Mouse (Mus musculus) heart, embryonic 10.5 days (tissue): ENCODE results near the gene Crcp. TPM values are rescaled to one million over a fixed set of nuclear protein-coding genes. Genes with fewer than 3 reads are reported as not detected.

Experiments used
- DNase-seq: peaks from one replicate; pipeline ENCODE4 v3.0.0-alpha.2; 2017; ENCODE audit warnings: low spot score
- H3K27ac ChIP-seq: fragments of 300-500 bp; sonication (generic); 2 replicates; pipeline ENCODE4 v1.5.1; 2016; ENCODE audit warnings: mild to moderate bottlenecking
- H3K27me3 ChIP-seq: fragments of 300-500 bp; sonication (generic); 2 replicates; pipeline ENCODE4 v1.6.1; 2016; ENCODE audit warnings: mild to moderate bottlenecking; ENCODE audit not compliant: poor library complexity, insufficient read depth, severe bottlenecking
- H3K36me3 ChIP-seq: fragments of 300-500 bp; sonication (generic); 2 replicates; pipeline ENCODE4 v1.6.1; 2016; ENCODE audit warnings: mild to moderate bottlenecking, moderate library complexity
- H3K4me1 ChIP-seq: fragments of 300-500 bp; sonication (generic); 2 replicates; pipeline ENCODE4 v1.6.1; 2016; ENCODE audit warnings: mild to moderate bottlenecking
- H3K4me3 ChIP-seq: fragments of 300-500 bp; sonication (generic); 2 replicates; pipeline ENCODE4 v1.5.1; 2016; ENCODE audit warnings: mild to moderate bottlenecking, moderate library complexity
- H3K9me3 ChIP-seq: fragments of 300-500 bp; sonication (generic); 2 replicates; pipeline ENCODE4 v1.6.1; 2016; ENCODE audit warnings: mild to moderate bottlenecking, moderate library complexity
- WGBS: fragments of 180-500 bp; shearing (Covaris S2); methylation state at CpG from one replicate; pipeline ENCODE4 v1.1.7; 2016; 5-methylcytosine and 5-hydroxymethylcytosine counted together
- polyA plus RNA-seq: library from polyadenylated mRNA; unstranded; fragments of >200 nt; fragmentation: Nextera tagmentation; extraction: Ambion mirVana; gene quantifications from 2 replicates; pipeline ENCODE4 v1.2.1, GENCODE M21; 2016

The Crcp gene
- polyA plus RNA-seq, 1 experiment from 2014 or later = 39.9 TPM

DNA sequence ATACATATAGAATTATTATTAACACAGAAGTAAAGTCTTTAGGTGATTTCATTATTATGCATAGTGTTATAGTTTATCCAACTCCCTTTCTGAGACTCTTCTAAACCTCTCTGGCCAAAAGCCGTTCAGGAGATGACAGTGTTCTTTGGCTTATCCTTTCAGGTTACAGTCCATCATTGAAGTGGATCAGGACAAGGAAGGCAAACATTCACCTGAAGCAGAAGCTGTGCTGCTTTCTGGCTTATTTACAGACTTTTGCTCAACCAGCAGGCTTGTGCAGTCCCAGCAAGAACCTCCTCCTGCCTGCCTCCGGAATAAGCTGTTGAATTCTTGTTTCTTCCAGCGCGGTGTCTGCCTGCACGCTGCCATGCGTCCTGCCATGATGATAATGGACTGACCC, 43.9 kb downstream of the Crcp start, which contains the start of gene Tpst1:
Tpst1 (plus strand) TSS at position 301 of the 400 bp plus-strand sequence.
- WGBS = 86% methylated on average over 6 of the region's 6 CpGs
- Histone ChIP-seq H3K27ac (no peak within 1 kb of the TSS), H3K36me3 (no peaks in the 10 kb centered on the region), H3K9me3 (0 out of 2 replicates have a peak, but pooled peaks cover 3% of the 10 kb centered on the region), H3K27me3 (peaks cover 28% of the 10 kb centered on the region; the same call in 1 of the 2 replicates), H3K4me1 (no peaks in the 10 kb centered on the region), H3K4me3 (no peak within 1 kb of the TSS)
- DNase-seq = no peak

DNA sequence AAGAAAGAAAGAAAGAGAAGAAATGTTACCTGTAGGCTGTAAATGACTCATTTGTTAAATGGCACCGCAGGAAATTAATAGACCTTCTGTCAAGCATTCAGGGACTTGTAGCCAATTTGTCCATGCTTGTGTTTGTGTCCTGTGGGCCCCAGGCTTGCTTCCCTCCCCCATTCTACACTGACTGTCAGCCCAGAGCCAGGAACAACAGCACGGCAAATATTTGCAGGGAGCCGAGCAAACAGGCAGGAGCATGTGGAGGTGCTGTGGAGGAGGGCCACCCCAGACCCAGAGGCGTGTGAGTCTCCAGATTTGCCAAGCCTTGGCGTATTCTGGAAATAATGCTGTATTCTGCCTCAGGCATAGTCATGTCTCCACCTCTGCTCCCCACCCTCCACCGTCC, 45.4 kb downstream of the Crcp start:
- Histone ChIP-seq H3K27me3 (peaks cover 32% of the 10 kb centered on the region; the same call in 1 of the 2 replicates), H3K27ac (no peak overlapping the region), H3K36me3 (no peaks in the 10 kb centered on the region), H3K4me1 (peaks cover 6% of the 10 kb centered on the region), H3K9me3 (no peaks in the 10 kb centered on the region), H3K4me3 (no peak overlapping the region)
- no peak for DNase-seq
- 78% methylated on average over 6 of the region's 6 CpGs for WGBS

DNA sequence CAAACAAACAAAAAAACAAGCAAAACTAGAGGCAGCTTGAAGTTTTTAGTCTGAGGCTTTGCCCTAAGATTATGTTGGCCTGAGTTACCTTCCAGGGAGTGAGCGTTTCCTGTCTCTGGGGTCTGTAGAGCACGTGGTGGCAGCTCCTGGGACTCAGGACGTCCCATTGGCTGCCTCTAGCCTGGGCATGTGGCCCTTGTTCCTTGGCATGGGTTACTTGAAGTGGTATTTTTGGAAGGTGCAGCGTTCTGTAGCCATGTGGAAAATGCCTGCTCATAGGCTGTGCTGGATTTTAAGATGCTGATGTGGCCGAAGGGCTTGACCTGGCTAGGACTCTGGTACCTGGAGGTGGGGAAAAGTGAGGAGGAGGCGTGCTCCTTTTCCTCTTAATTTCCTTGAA, 47.3 kb downstream of the Crcp start:
- peaks cover 24% of the 10 kb centered on the region; the same call in 1 of the 2 replicates for H3K27me3 ChIP-seq
- no peaks in the 10 kb centered on the region for H3K9me3 ChIP-seq
- H3K4me3 ChIP-seq = no peak overlapping the region
- WGBS = 61% methylated on average over 6 of the region's 6 CpGs
- DNase-seq = no peak
- H3K36me3 ChIP-seq = peaks cover 6% of the 10 kb centered on the region
- H3K27ac ChIP-seq = no peak overlapping the region
- H3K4me1 ChIP-seq = peaks cover 11% of the 10 kb centered on the region

DNA sequence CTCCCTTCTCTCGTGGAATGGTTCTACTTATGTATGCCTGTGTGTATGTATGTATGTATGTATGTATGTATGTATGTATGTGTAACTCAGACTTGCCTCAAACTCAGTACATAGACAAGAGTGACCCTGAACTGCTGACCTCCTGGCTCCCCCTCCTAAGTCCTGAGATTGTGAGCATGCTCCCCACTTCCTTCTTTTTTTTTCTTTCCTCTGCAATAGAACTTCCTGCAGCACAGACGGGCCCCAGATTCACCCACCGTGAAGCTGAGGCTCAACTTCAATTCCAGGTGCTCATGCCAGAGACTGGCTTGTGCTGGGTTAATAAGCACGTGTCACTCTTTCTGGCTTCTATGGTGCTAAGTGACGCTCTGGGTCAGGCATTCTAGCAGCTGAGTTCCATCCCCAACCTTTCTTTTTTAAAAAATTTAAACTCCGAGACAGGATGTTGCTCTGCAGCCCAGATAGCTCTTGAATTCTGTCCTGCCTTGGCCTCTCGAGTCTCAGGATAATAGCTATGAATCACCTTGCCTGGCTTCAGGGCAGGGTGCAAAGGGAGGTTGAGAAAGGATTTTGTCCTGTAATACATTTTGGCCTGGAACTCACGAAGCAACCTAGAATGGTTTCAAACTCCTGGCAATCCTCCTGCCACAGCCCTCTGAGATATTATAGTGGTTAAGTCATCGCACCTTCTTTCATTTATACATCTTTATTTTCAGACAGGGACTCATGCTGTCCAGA, 49.2 kb downstream of the Crcp start:
- Histone ChIP-seq H3K27ac (0 out of 2 replicates have a peak overlapping the region, but pooled peaks have one; percentile 95), H3K4me3 (no peak overlapping the region), H3K4me1 (peaks cover 11% of the 10 kb centered on the region), H3K27me3 (peaks cover 24% of the 10 kb centered on the region; the same call in 1 of the 2 replicates), H3K9me3 (no peaks in the 10 kb centered on the region), H3K36me3 (peaks cover 10% of the 10 kb centered on the region)
- WGBS = 71% methylated on average over 9 of the region's 9 CpGs
- peak; percentile 47 for DNase-seq

DNA sequence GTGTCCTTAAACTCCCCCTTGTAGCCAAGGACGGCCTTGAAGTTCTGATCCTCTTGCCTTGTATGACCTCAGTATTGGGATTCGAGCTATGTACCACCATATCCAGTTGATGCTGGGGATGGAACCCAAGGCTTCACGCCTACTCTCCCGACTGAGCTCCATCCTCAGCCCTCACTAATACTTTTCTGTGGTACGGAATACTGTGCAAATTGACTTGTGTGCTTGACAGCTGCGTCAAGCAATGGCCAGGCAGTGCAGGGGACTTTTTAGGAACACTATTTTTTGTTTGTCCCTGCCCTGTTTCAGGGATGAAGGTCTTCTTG, 49.7 kb downstream of the Crcp start:
- Histone ChIP-seq H3K27ac (peak overlapping the region; percentile 95), H3K4me1 (peaks cover 11% of the 10 kb centered on the region), H3K4me3 (peak overlapping the region; percentile 84), H3K36me3 (peaks cover 10% of the 10 kb centered on the region), H3K9me3 (no peaks in the 10 kb centered on the region), H3K27me3 (peaks cover 24% of the 10 kb centered on the region; the same call in 1 of the 2 replicates)
- no peak for DNase-seq
- 39% methylated on average over 6 of the region's 6 CpGs for WGBS

DNA sequence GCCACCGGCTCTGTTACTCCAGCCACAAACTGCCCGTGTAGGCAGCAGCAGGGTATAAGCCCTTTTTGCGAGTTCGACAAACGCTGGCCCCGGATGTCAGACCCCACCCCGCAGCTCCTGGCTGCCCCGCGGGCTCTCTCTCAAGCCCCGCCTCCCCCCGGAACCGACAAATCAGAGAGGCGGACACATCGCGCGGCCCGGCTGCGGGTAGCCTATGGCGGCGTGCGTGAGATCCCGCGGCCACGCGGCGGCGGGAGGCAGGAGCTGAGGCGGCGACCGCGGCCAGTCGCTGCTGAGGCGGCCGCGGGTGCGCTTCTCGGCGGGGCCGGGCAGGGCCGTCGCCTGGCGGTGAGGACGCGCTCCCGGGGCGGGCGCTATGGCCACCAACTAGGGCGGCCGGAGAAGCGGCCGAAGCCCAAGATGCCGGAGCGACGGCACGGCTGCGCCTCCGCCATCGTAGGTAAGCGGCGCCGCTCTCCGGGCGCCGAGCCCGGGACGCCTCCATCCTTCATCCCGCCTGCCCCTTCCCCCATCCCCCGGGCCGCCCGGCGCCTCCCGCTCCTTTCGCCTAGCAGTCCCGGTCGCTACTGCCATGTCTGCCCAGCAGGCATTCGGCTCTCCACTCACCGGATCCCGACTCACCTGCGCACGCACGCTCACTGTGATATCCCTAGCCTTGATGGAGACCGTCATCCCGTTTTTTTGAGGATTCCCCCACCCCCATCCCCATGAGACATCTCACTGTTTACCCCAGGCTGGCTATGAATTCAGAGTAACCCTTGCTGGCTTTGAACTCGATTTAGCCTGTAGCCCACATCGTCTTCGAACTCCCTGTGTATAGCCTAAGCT, 50.3 kb downstream of the Crcp start:
- Histone ChIP-seq H3K4me1 (peaks cover 11% of the 10 kb centered on the region), H3K27me3 (peaks cover 24% of the 10 kb centered on the region; the same call in 1 of the 2 replicates), H3K9me3 (no peaks in the 10 kb centered on the region), H3K36me3 (peaks cover 10% of the 10 kb centered on the region), H3K27ac (peak overlapping the region; percentile 95), H3K4me3 (peak overlapping the region; percentile 84)
- peak; percentile 94 for DNase-seq
- 1% methylated on average over 68 of the region's 86 CpGs for WGBS

DNA sequence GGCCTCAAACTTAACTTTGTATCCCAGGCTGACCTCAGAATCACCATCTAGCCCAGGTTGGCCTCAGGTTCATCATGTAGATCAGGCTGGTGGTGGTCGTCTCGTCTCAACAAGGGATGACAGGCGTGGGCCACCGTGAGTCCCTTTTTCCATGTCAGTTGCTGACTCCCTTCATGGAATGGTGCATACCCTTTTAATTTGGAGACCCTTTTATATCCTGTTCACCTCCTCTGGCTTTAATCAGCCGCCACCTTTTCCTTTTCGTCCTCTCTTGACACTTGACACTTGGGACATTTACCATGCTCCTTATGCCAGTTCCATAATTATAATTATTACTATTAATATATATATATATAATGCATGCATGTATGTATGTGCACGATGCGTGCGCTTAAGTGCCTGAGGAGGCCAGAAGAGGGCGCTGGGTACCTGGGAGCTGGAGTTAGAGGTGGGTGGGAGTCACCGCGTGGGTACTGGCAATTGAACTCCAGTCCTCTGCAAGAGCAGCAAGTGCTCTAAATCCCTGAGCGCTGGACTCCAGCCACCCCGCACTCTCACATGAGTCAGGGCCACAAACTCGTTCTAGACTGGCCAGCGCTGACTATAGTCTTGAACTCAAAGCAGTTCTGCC, 51.1 kb downstream of the Crcp start:
- H3K36me3 ChIP-seq = peaks cover 10% of the 10 kb centered on the region
- H3K4me3 ChIP-seq = peak overlapping the region; percentile 84
- H3K9me3 ChIP-seq = no peaks in the 10 kb centered on the region
- peak overlapping the region; percentile 95 for H3K27ac ChIP-seq
- peak; percentile 71 for DNase-seq
- 72% methylated on average over 16 of the region's 16 CpGs for WGBS
- H3K4me1 ChIP-seq = peaks cover 11% of the 10 kb centered on the region
- peaks cover 24% of the 10 kb centered on the region; the same call in 1 of the 2 replicates for H3K27me3 ChIP-seq

DNA sequence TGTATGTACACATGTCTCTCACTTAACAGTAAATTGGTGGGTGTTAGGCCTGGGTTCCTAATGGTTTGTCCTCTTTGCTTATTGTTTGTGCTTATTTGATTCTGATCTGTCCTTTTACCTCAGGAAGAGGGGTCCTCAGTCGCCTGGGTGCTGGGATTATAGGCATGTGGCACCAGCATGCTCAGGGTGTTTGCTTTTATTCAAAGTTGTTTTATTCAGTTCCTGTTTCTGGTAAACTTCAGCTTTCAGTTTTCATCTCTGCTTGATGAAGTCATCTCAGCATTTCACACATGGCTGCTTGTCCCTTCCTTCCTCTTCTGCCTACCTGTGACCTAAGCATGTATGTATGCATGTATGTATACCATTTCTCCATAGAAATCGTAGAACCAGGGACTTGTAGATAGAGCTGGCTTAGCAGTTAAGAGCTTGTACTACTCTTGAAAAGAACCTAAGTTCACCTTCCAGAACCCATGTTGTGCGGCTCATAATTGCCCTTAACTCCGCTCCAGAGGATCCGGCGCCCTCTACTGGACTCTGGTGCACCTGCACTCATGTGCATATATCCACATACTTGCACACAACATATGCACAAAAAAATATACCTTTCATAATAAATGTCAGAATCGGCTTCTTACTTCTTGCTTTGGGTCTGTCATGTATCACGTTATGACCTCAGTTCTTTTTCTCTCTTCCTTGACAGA, 52.2 kb downstream of the Crcp start:
- H3K4me1 ChIP-seq = peaks cover 11% of the 10 kb centered on the region
- no peaks in the 10 kb centered on the region for H3K9me3 ChIP-seq
- no peak overlapping the region for H3K4me3 ChIP-seq
- peak; percentile 67 for DNase-seq
- peaks cover 20% of the 10 kb centered on the region; the same call in 1 of the 2 replicates for H3K27me3 ChIP-seq
- 95% methylated on average over 8 of the region's 8 CpGs for WGBS
- no peak overlapping the region for H3K27ac ChIP-seq
- H3K36me3 ChIP-seq = peaks cover 17% of the 10 kb centered on the region

DNA sequence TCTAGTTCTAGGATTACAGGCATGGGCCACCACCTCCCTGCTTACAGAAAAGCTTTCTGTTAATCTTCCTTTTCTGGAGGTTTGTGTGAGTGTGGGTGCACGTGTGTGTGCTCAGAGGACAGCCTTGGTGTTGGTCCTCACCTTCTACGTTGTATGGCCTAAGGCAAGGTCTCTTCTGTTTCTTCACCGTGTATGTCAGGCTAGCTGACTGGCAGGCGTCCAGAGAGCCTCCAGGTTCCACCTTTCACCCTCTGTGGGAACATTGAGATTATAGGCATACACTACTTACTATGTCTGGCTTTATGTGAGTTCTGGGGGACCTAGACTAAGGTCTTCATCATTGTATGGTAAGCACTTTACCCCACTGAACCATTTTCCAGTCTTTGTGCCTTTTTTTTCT, 53.3 kb downstream of the Crcp start:
- H3K27ac ChIP-seq = no peak overlapping the region
- H3K9me3 ChIP-seq = no peaks in the 10 kb centered on the region
- H3K27me3 ChIP-seq = peaks cover 10% of the 10 kb centered on the region; the same call in 1 of the 2 replicates
- DNase-seq = no peak
- H3K36me3 ChIP-seq = peaks cover 17% of the 10 kb centered on the region
- no peak overlapping the region for H3K4me3 ChIP-seq
- WGBS = 81% methylated on average over 4 of the region's 4 CpGs
- peaks cover 11% of the 10 kb centered on the region for H3K4me1 ChIP-seq

DNA sequence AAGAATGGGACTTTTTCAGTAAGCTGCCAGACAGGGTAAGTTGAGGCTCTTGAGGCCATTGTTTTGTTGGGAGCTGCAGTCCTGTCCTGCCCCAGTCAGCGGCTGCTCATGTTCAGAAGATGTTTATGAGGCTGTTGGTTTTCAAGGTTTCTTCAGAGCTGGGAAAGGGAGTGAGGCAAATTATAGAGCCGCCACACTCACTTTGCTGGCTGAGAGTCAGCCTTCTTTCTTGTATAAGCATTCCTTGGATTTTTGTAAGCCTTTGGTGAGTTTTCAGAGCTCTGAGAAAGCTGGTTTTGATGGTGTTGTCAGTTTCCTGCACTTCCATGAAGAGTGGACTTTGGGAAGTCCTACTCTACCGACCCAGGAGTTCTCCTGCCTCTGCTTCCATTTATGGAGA, 55.2 kb downstream of the Crcp start:
- H3K36me3 ChIP-seq = peaks cover 19% of the 10 kb centered on the region
- 86% methylated on average over 3 of the region's 3 CpGs for WGBS
- no peaks in the 10 kb centered on the region for H3K9me3 ChIP-seq
- H3K27ac ChIP-seq = no peak overlapping the region
- no peaks in the 10 kb centered on the region for H3K27me3 ChIP-seq
- no peak overlapping the region for H3K4me3 ChIP-seq
- no peak for DNase-seq
- H3K4me1 ChIP-seq = peaks cover 8% of the 10 kb centered on the region

DNA sequence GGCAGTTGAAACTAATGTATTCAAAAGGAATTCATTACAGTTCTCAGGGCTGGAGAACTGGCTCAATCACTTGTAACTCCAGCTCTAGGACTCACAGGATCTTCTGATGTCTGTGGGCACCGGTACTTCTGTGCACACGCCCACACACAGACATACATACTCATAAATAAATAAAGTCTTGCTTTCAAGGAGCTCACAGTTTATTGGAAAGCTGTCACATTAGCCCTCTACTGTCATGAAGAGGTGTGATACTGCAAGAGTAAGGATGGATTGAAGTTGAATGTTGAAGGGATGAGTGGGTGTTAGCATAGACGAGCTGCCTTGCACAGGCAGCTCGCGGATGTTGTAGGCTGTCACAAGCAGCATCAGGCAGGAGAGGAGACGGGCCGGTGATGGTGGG, 58.9 kb downstream of the Crcp start:
- WGBS = 85% methylated on average over 7 of the region's 7 CpGs
- H3K9me3 ChIP-seq = no peaks in the 10 kb centered on the region
- H3K27ac ChIP-seq = no peak overlapping the region
- DNase-seq = no peak
- no peak overlapping the region for H3K4me3 ChIP-seq
- H3K4me1 ChIP-seq = peaks cover 6% of the 10 kb centered on the region; the same call in 1 of the 2 replicates
- H3K36me3 ChIP-seq = peaks cover 12% of the 10 kb centered on the region; the same call in 1 of the 2 replicates
- H3K27me3 ChIP-seq = no peaks in the 10 kb centered on the region; the same call in 1 of the 2 replicates

DNA sequence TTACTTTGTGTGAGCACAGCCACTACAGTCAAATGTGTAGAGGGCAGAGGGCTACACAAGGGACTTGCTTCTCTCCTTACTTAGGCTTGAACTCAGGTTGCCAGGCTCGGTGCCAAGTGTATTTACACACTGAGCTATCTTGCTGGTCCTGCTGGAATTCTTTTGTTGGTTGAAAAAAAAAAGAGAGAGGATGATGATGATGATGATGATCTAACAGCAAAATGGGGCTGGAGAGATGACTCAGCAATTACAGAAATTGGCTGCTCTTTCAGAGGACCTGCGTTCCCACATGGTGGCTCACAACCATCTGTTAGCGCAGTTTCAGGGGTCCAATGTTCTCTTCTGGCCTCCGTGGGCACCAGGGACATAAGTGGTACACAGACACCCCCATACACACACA, 59.5 kb downstream of the Crcp start:
- Histone ChIP-seq H3K9me3 (no peaks in the 10 kb centered on the region), H3K4me1 (peaks cover 6% of the 10 kb centered on the region; the same call in 1 of the 2 replicates), H3K36me3 (peaks cover 12% of the 10 kb centered on the region; the same call in 1 of the 2 replicates), H3K27me3 (no peaks in the 10 kb centered on the region; the same call in 1 of the 2 replicates), H3K27ac (no peak overlapping the region), H3K4me3 (no peak overlapping the region)
- DNase-seq = no peak
- WGBS = 89% methylated on average over 4 of the region's 4 CpGs
